Mouse (Mus musculus): ENCODE data around the gene Nfatc2ip.
"Not testable (repeated sequence)": the region's sequence is repeated elsewhere in the genome, so short reads cannot be mapped to it uniquely, and the experiment has no call there.

Gene Nfatc2ip

DNA sequence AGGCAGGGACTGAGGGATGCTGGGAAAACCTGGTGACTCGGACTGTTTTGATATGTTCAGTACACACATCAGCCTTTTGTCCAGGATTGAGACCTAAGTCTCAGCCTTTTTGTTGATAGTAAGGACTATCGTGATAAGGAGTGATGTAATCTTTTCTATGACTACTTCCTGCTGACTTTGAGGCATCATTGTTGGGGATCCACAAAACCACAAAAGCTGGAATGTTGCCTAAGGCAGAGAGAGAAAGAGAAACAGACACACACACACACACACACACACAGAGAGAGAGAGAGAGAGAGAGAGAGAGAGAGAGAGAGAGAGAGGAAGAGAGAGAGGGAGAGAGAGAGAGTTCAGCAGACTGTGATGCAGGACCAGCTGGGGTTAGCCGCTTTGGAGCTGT lies 22.0 kb upstream of the Nfatc2ip start:
- Histone ChIP-seq H3K27me3 (ENCODE audit: insufficient read depth, low read length) (no peaks in the 10 kb centered on the region), H3K36me3 (ENCODE audit: insufficient read depth, low read length) (no peaks in the 10 kb centered on the region), H3K9me3 (ENCODE audit: low read length) (no peaks in the 10 kb centered on the region), H3K4me3 (replicated peaks; ENCODE audit: low read length) (no peak overlapping the region), H3K4me1 (replicated peaks; ENCODE audit: low read depth, low read length) (peaks cover 32% of the 10 kb centered on the region)
- TF ChIP-seq POU5F1 (IDR thresholded peaks at IDR 0.05; ENCODE audit: borderline replicate concordance, low read length) (no peak), NANOG (IDR thresholded peaks at IDR 0.05; ENCODE audit: borderline replicate concordance, low read length) (no peak), CTCF (conservative IDR thresholded peaks at IDR 0.05; ENCODE audit: low read length) (no peak)

DNA sequence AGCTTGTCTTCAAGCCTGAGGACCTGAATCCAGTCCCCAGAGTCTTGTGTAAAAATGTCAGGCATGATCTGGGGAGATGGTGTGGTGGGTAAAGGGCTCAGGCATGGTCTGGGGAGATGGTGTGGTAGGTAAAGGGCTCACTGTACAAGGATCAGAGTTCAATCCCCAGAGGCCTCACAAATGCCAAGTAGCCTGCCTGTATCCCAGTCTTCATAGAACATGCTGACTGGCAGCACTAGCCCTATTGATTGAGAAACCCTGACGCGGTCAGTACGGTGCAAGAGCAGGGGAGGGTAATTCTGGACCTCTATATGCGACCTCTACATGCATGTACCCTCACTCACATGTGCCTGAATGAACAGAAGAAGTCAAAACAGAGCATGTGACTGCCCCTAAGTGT lies 21.1 kb upstream of the Nfatc2ip start:
- Histone ChIP-seq H3K27me3 (ENCODE audit: insufficient read depth, low read length) (no peaks in the 10 kb centered on the region), H3K4me3 (replicated peaks; ENCODE audit: low read length) (no peak overlapping the region)
- TF ChIP-seq NANOG (IDR thresholded peaks at IDR 0.05; ENCODE audit: borderline replicate concordance, low read length), result no peak

DNA sequence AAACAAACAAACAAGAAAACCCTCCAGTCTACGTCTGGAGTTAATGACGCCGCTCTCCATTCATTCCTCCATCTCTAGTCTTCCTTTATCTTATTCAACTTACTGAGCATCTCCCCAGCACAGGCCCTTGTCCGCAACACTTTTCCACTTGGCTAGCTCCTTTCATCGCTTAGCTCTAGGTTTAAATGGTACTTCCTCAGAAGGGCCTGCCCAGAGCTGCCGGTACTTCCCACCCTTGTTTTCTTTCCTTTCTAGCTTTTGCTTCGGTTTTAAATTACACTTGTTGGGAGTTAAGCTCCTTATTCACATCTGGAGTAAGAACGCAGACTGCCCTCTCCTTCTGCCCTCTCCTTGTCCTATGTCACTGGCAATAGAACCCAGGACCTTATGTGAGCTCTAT lies 20.5 kb upstream of the Nfatc2ip start:
- TF ChIP-seq POU5F1 (IDR thresholded peaks at IDR 0.05; ENCODE audit: borderline replicate concordance, low read length) (no peak), NANOG (IDR thresholded peaks at IDR 0.05; ENCODE audit: borderline replicate concordance, low read length) (no peak), CTCF (conservative IDR thresholded peaks at IDR 0.05; ENCODE audit: low read length) (no peak)
- Histone ChIP-seq H3K36me3 (ENCODE audit: insufficient read depth, low read length) (no peaks in the 10 kb centered on the region), H3K9me3 (ENCODE audit: low read length) (no peaks in the 10 kb centered on the region), H3K4me1 (replicated peaks; ENCODE audit: low read depth, low read length) (peaks cover 42% of the 10 kb centered on the region), H3K4me3 (replicated peaks; ENCODE audit: low read length) (no peak overlapping the region), H3K27me3 (ENCODE audit: insufficient read depth, low read length) (no peaks in the 10 kb centered on the region)

More for the DNA sequence above, 21.1 kb upstream of the Nfatc2ip start:
- H3K36me3 ChIP-seq (ENCODE audit: insufficient read depth, low read length), result no peaks in the 10 kb centered on the region
- H3K4me1 ChIP-seq (replicated peaks; ENCODE audit: low read depth, low read length), result peaks cover 41% of the 10 kb centered on the region
- no peaks in the 10 kb centered on the region for H3K9me3 ChIP-seq (ENCODE audit: low read length)

DNA sequence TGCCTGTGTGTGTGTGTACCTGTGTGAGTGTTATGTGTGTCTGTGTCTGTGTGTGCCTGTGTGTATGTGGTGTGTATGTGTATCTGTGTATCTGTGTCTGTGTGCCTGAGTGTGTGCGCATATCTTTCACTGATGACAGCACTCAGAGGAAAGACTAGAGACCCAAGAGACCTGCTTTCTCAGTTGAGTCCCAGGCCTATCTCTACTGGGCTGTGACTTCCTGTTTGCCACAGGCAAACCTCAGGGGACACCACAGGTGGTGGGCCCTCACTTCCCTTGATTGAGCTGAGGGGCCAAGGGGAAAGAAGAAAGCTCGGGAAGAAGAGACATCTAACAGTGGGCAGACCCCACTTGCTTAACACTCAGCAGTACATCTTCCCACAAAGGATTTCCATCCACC lies 20.1 kb upstream of the Nfatc2ip start:
- no peak for TF ChIP-seq NANOG (IDR thresholded peaks at IDR 0.05; ENCODE audit: borderline replicate concordance, low read length)
- TF ChIP-seq POU5F1 (IDR thresholded peaks at IDR 0.05; ENCODE audit: borderline replicate concordance, low read length), result no peak
- no peak for TF ChIP-seq CTCF (conservative IDR thresholded peaks at IDR 0.05; ENCODE audit: low read length)
- no peak overlapping the region for H3K4me3 ChIP-seq (replicated peaks; ENCODE audit: low read length)
- H3K36me3 ChIP-seq (ENCODE audit: insufficient read depth, low read length), result no peaks in the 10 kb centered on the region
- peaks cover 42% of the 10 kb centered on the region for H3K4me1 ChIP-seq (replicated peaks; ENCODE audit: low read depth, low read length)
- peaks cover 4% of the 10 kb centered on the region; the same call in 1 of the 2 replicates for H3K27me3 ChIP-seq (ENCODE audit: insufficient read depth, low read length)
- H3K9me3 ChIP-seq (ENCODE audit: low read length), result no peaks in the 10 kb centered on the region

DNA sequence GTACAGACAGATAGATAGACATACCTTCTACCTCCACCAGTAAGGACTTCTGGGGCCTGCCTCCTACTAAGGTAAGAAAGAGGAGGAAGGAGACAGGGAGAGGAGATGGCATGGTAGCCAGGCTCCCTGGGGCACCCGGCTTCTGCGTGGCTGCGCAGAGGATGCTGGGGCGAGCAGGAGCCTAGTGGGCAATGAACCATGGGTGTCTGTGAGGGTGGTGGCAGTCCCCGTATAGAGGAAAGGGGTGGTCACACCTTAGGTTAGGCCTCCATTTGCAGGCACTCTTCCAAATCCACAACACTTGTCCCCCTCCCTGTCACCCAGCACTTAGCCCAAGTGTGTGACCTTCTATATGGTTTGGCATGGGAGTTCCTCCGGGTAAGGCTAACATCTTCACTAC lies 18.2 kb upstream of the Nfatc2ip start, which contains the start of gene Cd19:
Gene Cd19, minus strand, starts transcription at position 165 of the 400 bp plus-strand sequence.
- peaks cover 42% of the 10 kb centered on the region for H3K4me1 ChIP-seq (replicated peaks; ENCODE audit: low read depth, low read length)
- H3K36me3 ChIP-seq (ENCODE audit: insufficient read depth, low read length), result no peaks in the 10 kb centered on the region
- H3K4me3 ChIP-seq (replicated peaks; ENCODE audit: low read length), result no peak within 1 kb of the TSS
- H3K27me3 ChIP-seq (ENCODE audit: insufficient read depth, low read length), result peaks cover 11% of the 10 kb centered on the region
- H3K9me3 ChIP-seq (ENCODE audit: low read length), result no peaks in the 10 kb centered on the region
- TF ChIP-seq CTCF (conservative IDR thresholded peaks at IDR 0.05; ENCODE audit: low read length) (no peak), NANOG (IDR thresholded peaks at IDR 0.05; ENCODE audit: borderline replicate concordance, low read length) (no peak), POU5F1 (IDR thresholded peaks at IDR 0.05; ENCODE audit: borderline replicate concordance, low read length) (no peak)

DNA sequence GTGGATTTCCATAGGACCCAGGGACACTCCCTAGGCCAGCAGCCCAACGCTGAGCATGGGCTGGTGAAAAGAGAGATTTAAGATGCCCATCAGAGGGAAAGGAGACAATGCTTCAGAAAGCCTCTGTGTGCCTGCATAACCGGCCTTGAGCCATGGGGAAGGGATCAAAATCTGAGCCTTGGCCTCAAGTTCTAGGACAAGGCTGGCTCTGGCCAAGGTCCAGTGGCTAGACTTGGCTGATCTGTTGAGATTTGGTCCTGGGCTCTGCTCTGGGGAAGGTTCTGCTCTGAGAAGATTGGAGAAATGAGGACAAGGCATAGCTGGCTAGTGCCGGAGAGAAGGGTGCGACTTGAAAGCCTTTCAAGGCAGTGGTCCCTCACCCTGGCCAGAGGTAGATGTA lies 14.5 kb upstream of the Nfatc2ip start:
- no peaks in the 10 kb centered on the region for H3K36me3 ChIP-seq (ENCODE audit: insufficient read depth, low read length)
- TF ChIP-seq NANOG (IDR thresholded peaks at IDR 0.05; ENCODE audit: borderline replicate concordance, low read length), result no peak
- no peak for TF ChIP-seq POU5F1 (IDR thresholded peaks at IDR 0.05; ENCODE audit: borderline replicate concordance, low read length)
- TF ChIP-seq CTCF (conservative IDR thresholded peaks at IDR 0.05; ENCODE audit: low read length), result no peak
- peaks cover 11% of the 10 kb centered on the region for H3K27me3 ChIP-seq (ENCODE audit: insufficient read depth, low read length)
- H3K4me1 ChIP-seq (replicated peaks; ENCODE audit: low read depth, low read length), result peaks cover 19% of the 10 kb centered on the region
- H3K4me3 ChIP-seq (replicated peaks; ENCODE audit: low read length), result no peak overlapping the region
- no peaks in the 10 kb centered on the region for H3K9me3 ChIP-seq (ENCODE audit: low read length)

DNA sequence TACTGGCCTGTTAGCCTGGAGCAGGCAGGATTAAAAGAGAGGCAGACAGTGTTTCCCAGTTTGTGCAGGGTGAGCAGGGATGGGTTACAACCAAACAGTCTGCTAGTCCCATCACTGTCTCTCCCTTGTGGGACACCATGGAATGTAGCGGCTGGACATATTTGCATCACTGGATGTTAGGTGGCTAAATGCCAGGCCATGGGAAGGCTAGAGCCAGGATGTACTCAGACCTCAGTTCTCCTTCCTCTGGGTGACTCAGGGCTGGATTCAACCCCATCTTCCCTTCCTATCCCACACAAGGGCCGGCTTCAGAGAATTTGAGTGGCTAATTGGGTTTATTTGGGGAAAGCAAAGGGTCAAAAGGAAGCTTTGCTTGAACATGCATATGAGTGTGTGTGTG lies 12.1 kb upstream of the Nfatc2ip start:
- no peak overlapping the region for H3K4me3 ChIP-seq (replicated peaks; ENCODE audit: low read length)
- peaks cover 12% of the 10 kb centered on the region for H3K4me1 ChIP-seq (replicated peaks; ENCODE audit: low read depth, low read length)
- no peaks in the 10 kb centered on the region for H3K36me3 ChIP-seq (ENCODE audit: insufficient read depth, low read length)
- no peak for TF ChIP-seq NANOG (IDR thresholded peaks at IDR 0.05; ENCODE audit: borderline replicate concordance, low read length)
- TF ChIP-seq POU5F1 (IDR thresholded peaks at IDR 0.05; ENCODE audit: borderline replicate concordance, low read length), result no peak
- no peak for TF ChIP-seq CTCF (conservative IDR thresholded peaks at IDR 0.05; ENCODE audit: low read length)
- peaks cover 11% of the 10 kb centered on the region for H3K27me3 ChIP-seq (ENCODE audit: insufficient read depth, low read length)
- H3K9me3 ChIP-seq (ENCODE audit: low read length), result no peaks in the 10 kb centered on the region

DNA sequence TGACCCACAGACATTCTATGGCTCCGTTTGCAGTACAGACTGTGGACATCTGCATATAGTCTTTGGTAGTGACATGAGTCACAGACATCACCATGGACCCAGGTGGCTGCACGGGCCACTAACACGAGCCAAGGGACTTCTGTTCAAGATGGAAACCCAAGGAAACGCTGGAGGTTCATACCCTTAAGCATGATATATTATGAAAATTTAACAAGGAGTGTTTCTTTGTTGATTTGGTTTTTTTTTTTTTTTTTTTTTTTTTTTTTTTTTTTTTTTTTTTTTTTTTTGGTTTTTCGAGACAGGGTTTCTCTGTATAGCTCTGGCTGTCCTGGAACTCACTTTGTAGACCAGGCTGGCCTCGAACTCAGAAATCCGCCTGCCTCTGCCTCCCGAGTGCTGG lies 6.0 kb upstream of the Nfatc2ip start:
- H3K4me1 ChIP-seq (replicated peaks; ENCODE audit: low read depth, low read length), result peaks cover 11% of the 10 kb centered on the region
- H3K27me3 ChIP-seq (ENCODE audit: insufficient read depth, low read length), result not testable (repeated sequence)

DNA sequence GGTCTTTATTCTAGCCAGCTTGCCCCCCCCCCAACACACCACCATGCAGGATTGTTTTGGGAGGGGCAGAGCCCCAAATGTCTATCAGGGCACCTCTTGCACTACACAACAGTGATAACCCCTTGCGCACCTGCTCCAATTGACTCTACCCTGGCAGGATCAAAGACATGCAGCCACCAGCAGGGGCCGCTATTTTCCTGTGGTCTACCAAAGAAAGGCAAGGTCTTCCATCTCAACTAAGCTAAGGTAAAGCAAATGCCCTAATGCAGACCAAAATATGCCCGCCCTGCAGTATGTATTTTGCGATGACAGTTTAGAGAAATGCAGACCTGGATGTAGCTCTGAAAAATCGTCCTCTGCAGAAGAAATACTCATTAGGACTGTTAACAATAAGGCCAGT lies 3.0 kb upstream of the Nfatc2ip start:
- Histone ChIP-seq H3K4me3 (replicated peaks; ENCODE audit: low read length) (no peak overlapping the region), H3K4me1 (replicated peaks; ENCODE audit: low read depth, low read length) (peaks cover 27% of the 10 kb centered on the region), H3K27me3 (ENCODE audit: insufficient read depth, low read length) (no peaks in the 10 kb centered on the region), H3K36me3 (ENCODE audit: insufficient read depth, low read length) (peaks cover 10% of the 10 kb centered on the region), H3K9me3 (ENCODE audit: low read length) (no peaks in the 10 kb centered on the region)
- TF ChIP-seq CTCF (conservative IDR thresholded peaks at IDR 0.05; ENCODE audit: low read length) (peak; percentile 98), POU5F1 (IDR thresholded peaks at IDR 0.05; ENCODE audit: borderline replicate concordance, low read length) (no peak)

More for the DNA sequence above, 6.0 kb upstream of the Nfatc2ip start:
- not testable (repeated sequence) for H3K36me3 ChIP-seq (ENCODE audit: insufficient read depth, low read length); H3K4me3 ChIP-seq (replicated peaks; ENCODE audit: low read length); H3K9me3 ChIP-seq (ENCODE audit: low read length)
